ENCODE assay signal across 8 mouse cellular contexts in genomic region chr4:43560976-43561375, GRCm38 (mm10). TPM values are rescaled to one million over a fixed set of nuclear protein-coding genes. Genes with fewer than 3 reads are reported as not detected.
A peak's percentile ranks its signal among the peaks of the same experiment; 100 is the strongest.
DNase-seq lines count a peak whose midpoint lies in the region; ATAC-seq and TF ChIP-seq lines count a peak whose summit lies in the region.

No protein-coding gene starts in this region.

- TF ChIP-seq CTCF in layer of hippocampus, adult 2 months (conservative IDR thresholded peaks at IDR 0.05): no peak
- TF ChIP-seq CTCF in cortical plate, adult 2 months (IDR thresholded peaks at IDR 0.05; ENCODE audit: extremely low read depth, insufficient read depth, low read length): no peak

- WGBS in intestine, embryonic 14.5 days: 13% methylated on average over 2 of the region's 2 CpGs
- WGBS in neural tube, embryonic 13.5 days: 28% methylated on average over 2 of the region's 2 CpGs

- TF ChIP-seq POLR2A in cortical plate, adult 2 months (IDR thresholded peaks at IDR 0.05; ENCODE audit: extremely low read depth, insufficient read depth, low read length): no peak

- ATAC-seq in intestine, embryonic 14.5 days (replicated peaks; ENCODE audit: low FRiP score, low TSS enrichment, low read depth): no peak
- ATAC-seq in neural tube, embryonic 13.5 days (ENCODE audit: low read depth): no peak

- peak overlapping the region; percentile 92 for H3K9ac ChIP-seq in intestine, embryonic 14.5 days (ENCODE audit: low read length)
- H3K9ac ChIP-seq in neural tube, embryonic 13.5 days: peak overlapping the region; percentile 94

- no peaks in the 10 kb centered on the region for H3K27me3 ChIP-seq in intestine, embryonic 14.5 days (replicated peaks; ENCODE audit: control insufficient read depth, insufficient read depth, low read length)
- no peaks in the 10 kb centered on the region for H3K27me3 ChIP-seq in neural tube, embryonic 13.5 days

- H3K9me3 ChIP-seq in intestine, embryonic 14.5 days (ENCODE audit: control insufficient read depth, low read length): no peaks in the 10 kb centered on the region
- H3K9me3 ChIP-seq in neural tube, embryonic 13.5 days: no peaks in the 10 kb centered on the region

- H3K27ac ChIP-seq in layer of hippocampus, adult 2 months: peak overlapping the region; percentile 97; the same call in 1 of the 2 replicates
- no peak overlapping the region for H3K27ac ChIP-seq in cortical plate, adult 2 months (ENCODE audit: insufficient read depth, low read length)
- H3K27ac ChIP-seq in intestine, embryonic 14.5 days (ENCODE audit: low read depth): peak overlapping the region; percentile 99
- H3K27ac ChIP-seq in neural tube, embryonic 13.5 days (replicated peaks): peak overlapping the region; percentile 98; the same call in 1 of the 2 replicates

- peak overlapping the region; percentile 96 for H3K4me3 ChIP-seq in layer of hippocampus, adult 2 months
- H3K4me3 ChIP-seq in cortical plate, adult 2 months (ENCODE audit: insufficient read depth, low read length): peak overlapping the region; percentile 15
- H3K4me3 ChIP-seq in intestine, embryonic 14.5 days (ENCODE audit: low read depth, low read length): peak overlapping the region; percentile 84
- peak overlapping the region; percentile 84 for H3K4me3 ChIP-seq in neural tube, embryonic 13.5 days

- DNase-seq in layer of hippocampus, adult 2 months (ENCODE audit: low spot score in 2 of 2): no peak
- no peak for DNase-seq in layer of hippocampus, adult 18-20 months (ENCODE audit: low spot score in 2 of 2)
- no peak for DNase-seq in intestine, embryonic 14.5 days (ENCODE audit: low spot score)
- no peak for DNase-seq in gastrocnemius, adult 8-10 months (ENCODE audit: low spot score in 2 of 2)
- DNase-seq in urinary bladder, adult 2 months (ENCODE audit: low spot score): no peak
- DNase-seq in layer of hippocampus, adult 8-10 months (ENCODE audit: low spot score in 2 of 2): no peak

- peaks cover 29% of the 10 kb centered on the region for H3K36me3 ChIP-seq in intestine, embryonic 14.5 days (ENCODE audit: control insufficient read depth, insufficient read depth, low read length)
- H3K36me3 ChIP-seq in neural tube, embryonic 13.5 days: peaks cover 31% of the 10 kb centered on the region

- H3K4me1 ChIP-seq in cortical plate, adult 2 months (ENCODE audit: control insufficient read depth, insufficient read depth, low read length): peaks cover 10% of the 10 kb centered on the region
- peaks cover 53% of the 10 kb centered on the region for H3K4me1 ChIP-seq in intestine, embryonic 14.5 days (replicated peaks; ENCODE audit: control insufficient read depth, insufficient read depth, low read length)
- peaks cover 61% of the 10 kb centered on the region for H3K4me1 ChIP-seq in neural tube, embryonic 13.5 days (replicated peaks)

- H3K4me2 ChIP-seq in intestine, embryonic 14.5 days (ENCODE audit: low read length): peak overlapping the region; percentile 75
- H3K4me2 ChIP-seq in neural tube, embryonic 13.5 days: peak overlapping the region; percentile 91

RNA-seq across cellular contexts. Expression of gene Creb3, which starts 1.2 kb away (rescaled TPM):
- total RNA-seq in layer of hippocampus, adult 2 months (2021): 10 to 100 TPM; 70.3 to 75.1 TPM
- 10 to 100 TPM; 67.4 to 74.5 TPM for total RNA-seq in layer of hippocampus, adult 18-20 months (2021)
- polyA plus RNA-seq in cortical plate, adult 2 months (2012; rRNA removed): 61.8 and 65.9 TPM in 2 replicates
- 64.8 and 68.6 TPM in 2 replicates for polyA plus RNA-seq in intestine, embryonic 14.5 days (2014; fragmentation: Nextera tagmentation; extraction: Ambion mirVana)
- 88.9 and 89.1 TPM in 2 replicates for polyA plus RNA-seq in neural tube, embryonic 13.5 days (2015; fragmentation: Nextera tagmentation; extraction: Ambion mirVana)
- total RNA-seq in gastrocnemius, adult 8-10 months (2022): 10 to 100 TPM; 36.3 to 47.6 (median 41.3) TPM
- polyA plus RNA-seq in urinary bladder, adult 2 months (2012; rRNA removed): 57.7 and 77.0 TPM in 2 replicates
- total RNA-seq in layer of hippocampus, adult 8-10 months (2022): 10 to 100 TPM; 63.3 to 89.5 (median 69.0) TPM

RNA-seq across cellular contexts. Expression of gene Tln1, which starts 1.5 kb away (rescaled TPM):
- total RNA-seq in layer of hippocampus, adult 2 months (2021): 10 to 100 TPM; 36.4 to 42.9 TPM
- total RNA-seq in layer of hippocampus, adult 18-20 months (2021): 10 to 100 TPM; 35.8 to 42.1 TPM
- 44.3 and 46.5 TPM in 2 replicates for polyA plus RNA-seq in cortical plate, adult 2 months (2012; rRNA removed)
- 66.0 and 69.8 TPM in 2 replicates for polyA plus RNA-seq in intestine, embryonic 14.5 days (2014; fragmentation: Nextera tagmentation; extraction: Ambion mirVana)
- 64.4 and 69.6 TPM in 2 replicates for polyA plus RNA-seq in neural tube, embryonic 13.5 days (2015; fragmentation: Nextera tagmentation; extraction: Ambion mirVana)
- 10 to 100 TPM; 52.5 to 57.4 (median 56.6) TPM for total RNA-seq in gastrocnemius, adult 8-10 months (2022)
- 124 and 153 TPM in 2 replicates for polyA plus RNA-seq in urinary bladder, adult 2 months (2012; rRNA removed)
- total RNA-seq in layer of hippocampus, adult 8-10 months (2022): 10 to 100 TPM; 39.3 to 62.9 (median 50.6) TPM

RNA-seq across cellular contexts. Expression of gene Rgp1, which starts 17.5 kb away (rescaled TPM):
- total RNA-seq in layer of hippocampus, adult 2 months (2021): 10 to 100 TPM; 45.3 to 49.9 TPM
- total RNA-seq in layer of hippocampus, adult 18-20 months (2021): 10 to 100 TPM; 43.6 to 48.0 TPM
- 35.7 and 38.8 TPM in 2 replicates for polyA plus RNA-seq in cortical plate, adult 2 months (2012; rRNA removed)
- polyA plus RNA-seq in intestine, embryonic 14.5 days (2014; fragmentation: Nextera tagmentation; extraction: Ambion mirVana): 25.4 and 29.7 TPM in 2 replicates
- 23.9 and 28.0 TPM in 2 replicates for polyA plus RNA-seq in neural tube, embryonic 13.5 days (2015; fragmentation: Nextera tagmentation; extraction: Ambion mirVana)
- 10 to 100 TPM; 22.8 to 26.9 (median 23.5) TPM for total RNA-seq in gastrocnemius, adult 8-10 months (2022)
- 34.9 and 35.1 TPM in 2 replicates for polyA plus RNA-seq in urinary bladder, adult 2 months (2012; rRNA removed)
- total RNA-seq in layer of hippocampus, adult 8-10 months (2022): 10 to 100 TPM; 46.2 to 69.0 (median 51.0) TPM

RNA-seq across cellular contexts. Expression of gene Gba2, which starts 17.7 kb away (rescaled TPM):
- total RNA-seq in layer of hippocampus, adult 2 months (2021): 10 to 100 TPM; 61.0 to 64.4 TPM
- 10 to 100 TPM; 58.8 to 65.2 TPM for total RNA-seq in layer of hippocampus, adult 18-20 months (2021)
- 96.7 and 105 TPM in 2 replicates for polyA plus RNA-seq in cortical plate, adult 2 months (2012; rRNA removed)
- 13.2 and 15.5 TPM in 2 replicates for polyA plus RNA-seq in intestine, embryonic 14.5 days (2014; fragmentation: Nextera tagmentation; extraction: Ambion mirVana)
- polyA plus RNA-seq in neural tube, embryonic 13.5 days (2015; fragmentation: Nextera tagmentation; extraction: Ambion mirVana): 47.8 and 50.8 TPM in 2 replicates
- 1 to 10 TPM; 3.8 to 4.4 (median 4.2) TPM for total RNA-seq in gastrocnemius, adult 8-10 months (2022)
- polyA plus RNA-seq in urinary bladder, adult 2 months (2012; rRNA removed): 15.1 and 16.8 TPM in 2 replicates
- total RNA-seq in layer of hippocampus, adult 8-10 months (2022): 10 to 100 TPM; 58.7 to 64.7 (median 60.9) TPM

RNA-seq across cellular contexts. Expression of gene Msmp, which starts 23.3 kb away (rescaled TPM):
- total RNA-seq in layer of hippocampus, adult 2 months (2021): not detected
- total RNA-seq in layer of hippocampus, adult 18-20 months (2021): not detected
- 0.15 and 0.34 TPM in 2 replicates for polyA plus RNA-seq in cortical plate, adult 2 months (2012; rRNA removed)
- 0.49 and 1.3 TPM in 2 replicates for polyA plus RNA-seq in intestine, embryonic 14.5 days (2014; fragmentation: Nextera tagmentation; extraction: Ambion mirVana)
- polyA plus RNA-seq in neural tube, embryonic 13.5 days (2015; fragmentation: Nextera tagmentation; extraction: Ambion mirVana): 2.2 TPM in 1 of 2 replicates, not detected in the other
- total RNA-seq in gastrocnemius, adult 8-10 months (2022): not detected
- 0.44 TPM in 1 of 2 replicates, not detected in the other for polyA plus RNA-seq in urinary bladder, adult 2 months (2012; rRNA removed)
- total RNA-seq in layer of hippocampus, adult 8-10 months (2022): not detected

Comparison
In these comparisons a context has a peak if more than half of its experiments do, and no peak if none do; other contexts are left out.
1. H3K4me3 ChIP-seq: peak in every context shown above with its lines; median percentile 96 in layer of hippocampus, adult 2 months; 84 in intestine, embryonic 14.5 days; 84 in neural tube, embryonic 13.5 days; 15 in cortical plate, adult 2 months.